Mouse (Mus musculus) embryonic facial prominence, embryonic 10.5 days (tissue): ENCODE measurements around the gene Rab44. TPM values are rescaled to one million over a fixed set of nuclear protein-coding genes. Genes with fewer than 3 reads are reported as not detected.

Experiments used
- DNase-seq: peaks from one replicate; pipeline ENCODE4 v3.0.0-alpha.2; 2017; ENCODE audit warnings: low spot score
- H3K27ac ChIP-seq: fragments of 300-500 bp; sonication (generic); replicated peaks from 2 replicates; pipeline ENCODE4 v1.5.1; 2016; ENCODE audit warnings: mild to moderate bottlenecking
- H3K27me3 ChIP-seq: fragments of 300-500 bp; sonication (generic); replicated peaks from 2 replicates; pipeline ENCODE4 v1.6.1; 2016; ENCODE audit warnings: low read depth, mild to moderate bottlenecking; ENCODE audit not compliant: poor library complexity, severe bottlenecking
- H3K36me3 ChIP-seq: fragments of 300-500 bp; sonication (generic); replicated peaks from 2 replicates; pipeline ENCODE4 v1.6.1; 2016; ENCODE audit warnings: mild to moderate bottlenecking, moderate library complexity
- H3K4me1 ChIP-seq: fragments of 300-500 bp; sonication (generic); 2 replicates; pipeline ENCODE4 v1.6.1; 2016
- H3K4me3 ChIP-seq: fragments of 300-500 bp; sonication (generic); 2 replicates; pipeline ENCODE4 v1.5.1; 2016; ENCODE audit warnings: mild to moderate bottlenecking, moderate library complexity
- H3K9me3 ChIP-seq: fragments of 300-500 bp; sonication (generic); 2 replicates; pipeline ENCODE4 v1.6.1; 2016; ENCODE audit warnings: mild to moderate bottlenecking
- WGBS: fragments of 180-500 bp; shearing (Covaris S2); methylation state at CpG from one replicate; pipeline ENCODE4 v1.1.7; 2016; 5-methylcytosine and 5-hydroxymethylcytosine counted together
- polyA plus RNA-seq: library from polyadenylated mRNA; unstranded; fragments of >200 nt; fragmentation: Nextera tagmentation; extraction: Ambion mirVana; gene quantifications from 2 replicates; pipeline ENCODE4 v1.2.1, GENCODE M21; 2016

Gene Rab44
- polyA plus RNA-seq, 1 experiment from 2014 or later = 0.21 TPM

DNA sequence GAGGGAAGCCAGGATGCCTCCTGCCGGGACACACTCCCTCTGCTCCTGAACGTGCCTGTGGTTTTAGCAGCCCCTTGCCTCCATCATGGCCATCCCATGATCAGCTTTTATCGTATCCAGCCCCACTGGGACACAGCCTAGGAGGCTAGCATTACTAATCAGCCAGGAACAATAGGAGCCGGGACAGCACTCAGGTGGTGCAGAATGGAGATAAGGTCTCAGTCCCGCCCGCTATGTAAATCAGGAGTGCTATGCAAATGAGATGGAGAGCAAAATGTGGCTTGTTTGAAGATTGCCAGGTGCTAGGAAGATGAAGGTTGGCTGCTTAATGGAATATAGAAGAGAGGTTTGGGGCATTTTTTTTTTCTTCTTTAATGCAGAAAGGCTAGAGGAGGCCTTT lies 51.5 kb downstream of the Rab44 start:
- H3K9me3 ChIP-seq = peaks cover 11% of the 10 kb centered on the region
- H3K27me3 ChIP-seq = peaks cover 31% of the 10 kb centered on the region
- peaks cover 3% of the 10 kb centered on the region; the same call in 1 of the 2 replicates for H3K36me3 ChIP-seq
- no peak overlapping the region for H3K4me3 ChIP-seq
- no peak for DNase-seq
- no peak overlapping the region for H3K27ac ChIP-seq
- H3K4me1 ChIP-seq = peaks cover 25% of the 10 kb centered on the region
- WGBS = 19% methylated on average over 6 of the region's 6 CpGs

- Histone ChIP-seq H3K36me3 (peaks cover 3% of the 10 kb centered on the region; the same call in 1 of the 2 replicates), H3K9me3 (peaks cover 10% of the 10 kb centered on the region)
Measured at GRCm38 (mm10) chr17:29165967-29166578, 52.1 kb downstream of the Rab44 start.

DNA sequence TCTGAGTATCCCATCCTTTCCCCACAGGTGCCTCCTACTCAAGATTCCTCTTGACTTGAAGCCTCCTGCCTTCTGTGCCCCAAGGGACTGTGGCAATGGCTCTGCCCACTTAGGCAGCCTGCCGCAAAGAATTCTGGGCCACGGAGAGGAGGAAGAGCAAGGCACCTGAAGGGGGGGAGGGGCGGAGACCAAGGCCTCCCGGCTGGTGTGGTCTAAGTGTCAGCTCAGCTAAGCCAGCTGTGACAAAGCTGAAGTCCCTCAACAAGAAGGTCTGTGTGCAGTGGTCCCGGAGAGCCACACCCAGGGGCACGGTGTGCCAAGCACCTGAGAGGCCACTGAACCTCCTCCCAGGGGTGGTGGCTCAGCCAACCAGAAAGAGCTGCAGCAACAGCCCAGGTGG lies 53.4 kb downstream of the Rab44 start:
- Histone ChIP-seq H3K27ac (no peak overlapping the region), H3K36me3 (no peaks in the 10 kb centered on the region), H3K9me3 (no peaks in the 10 kb centered on the region), H3K4me1 (peaks cover 39% of the 10 kb centered on the region), H3K27me3 (peaks cover 31% of the 10 kb centered on the region), H3K4me3 (no peak overlapping the region)
- WGBS = 69% methylated on average over 6 of the region's 6 CpGs
- no peak for DNase-seq

More at GRCm38 (mm10) chr17:29165967-29166578, 52.1 kb downstream of the Rab44 start:
- no peak for DNase-seq
- WGBS = 45% methylated on average over 8 of the region's 8 CpGs
- H3K27ac ChIP-seq = no peak overlapping the region
- no peak overlapping the region for H3K4me3 ChIP-seq
- H3K27me3 ChIP-seq = peaks cover 31% of the 10 kb centered on the region
- peaks cover 26% of the 10 kb centered on the region for H3K4me1 ChIP-seq

DNA sequence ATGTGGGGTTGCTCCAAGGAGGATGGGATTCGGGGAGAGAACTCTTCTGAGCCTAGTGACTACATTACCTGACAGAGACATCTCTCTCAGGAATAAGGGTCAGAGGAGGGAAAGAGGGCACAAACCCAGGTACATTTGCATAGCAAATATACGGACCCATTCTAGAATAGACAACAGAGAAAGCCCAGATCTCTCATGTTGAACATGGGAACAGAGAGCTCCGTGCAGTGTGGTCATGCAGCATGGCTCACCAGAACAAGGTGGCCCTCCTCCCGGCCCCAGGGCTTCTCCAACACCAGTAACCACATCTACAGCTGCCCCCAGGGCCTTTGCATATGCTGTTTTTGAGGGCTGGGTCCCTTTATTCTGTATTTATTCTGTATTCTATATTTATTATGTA lies 54.5 kb downstream of the Rab44 start:
- DNase-seq = no peak
- Histone ChIP-seq H3K27me3 (peaks cover 31% of the 10 kb centered on the region), H3K4me1 (peaks cover 39% of the 10 kb centered on the region), H3K4me3 (no peak overlapping the region), H3K27ac (no peak overlapping the region), H3K36me3 (no peaks in the 10 kb centered on the region), H3K9me3 (no peaks in the 10 kb centered on the region)
- WGBS = 85% methylated on average over 4 of the region's 4 CpGs

DNA sequence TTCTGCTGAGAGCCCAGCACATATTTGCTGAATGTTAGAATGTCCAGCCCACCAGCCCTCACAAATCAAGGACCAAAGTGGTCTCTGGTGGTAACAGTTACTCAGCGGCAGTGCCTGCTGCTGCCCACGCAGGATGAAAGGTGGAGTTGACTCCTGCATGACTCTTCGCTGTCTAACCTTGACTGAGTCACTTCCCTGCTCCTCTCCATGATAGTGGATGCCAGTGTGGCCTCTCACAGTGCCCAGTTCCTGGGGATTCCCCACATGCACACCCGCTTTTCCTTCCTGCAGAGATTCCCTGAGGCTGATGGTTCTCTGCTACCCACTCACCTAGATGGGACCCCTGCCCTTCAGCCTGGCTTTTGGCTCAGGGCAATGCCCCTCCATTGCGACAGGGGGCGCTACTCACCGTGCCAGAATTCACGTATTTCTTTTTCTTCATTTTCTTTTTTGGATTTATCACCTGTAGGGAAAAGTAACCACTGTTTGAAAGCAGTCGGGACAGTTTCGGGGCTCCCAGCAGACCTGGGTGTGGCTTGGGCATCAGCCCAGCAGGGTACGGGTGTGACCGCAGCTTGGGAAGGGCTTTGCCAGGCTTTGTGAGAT lies 55.2 kb downstream of the Rab44 start:
- WGBS = 75% methylated on average over 12 of the region's 12 CpGs
- Histone ChIP-seq H3K4me3 (no peak overlapping the region), H3K9me3 (no peaks in the 10 kb centered on the region), H3K27ac (no peak overlapping the region), H3K4me1 (peaks cover 39% of the 10 kb centered on the region), H3K27me3 (peaks cover 29% of the 10 kb centered on the region), H3K36me3 (no peaks in the 10 kb centered on the region)
- DNase-seq = no peak

DNA sequence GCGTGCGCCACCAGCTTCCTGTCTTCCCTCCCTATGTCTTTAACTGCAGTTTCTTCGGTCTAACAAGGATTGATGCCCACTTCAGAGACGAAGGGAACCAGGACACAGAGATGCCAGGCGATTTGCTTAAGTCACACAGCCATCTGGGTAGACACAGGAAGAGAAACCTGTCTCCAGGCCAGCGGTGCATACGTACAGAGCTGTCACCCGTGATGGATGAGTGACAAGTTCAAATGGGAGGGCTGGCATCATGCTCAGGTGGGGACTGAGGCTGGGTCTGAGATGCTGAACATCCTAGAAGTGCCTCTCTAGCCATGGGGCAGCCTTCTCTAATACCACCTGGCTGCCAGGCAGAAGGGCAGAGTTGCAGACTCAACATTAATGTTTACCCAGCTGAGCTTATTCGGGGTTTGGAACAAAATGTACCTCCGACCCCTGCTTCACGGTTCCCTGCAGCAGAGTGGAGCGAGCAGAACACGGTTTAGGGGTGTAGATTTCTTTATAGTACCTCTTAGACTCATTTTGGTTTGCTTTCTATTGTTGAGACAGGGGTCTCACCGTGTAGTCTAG lies 56.6 kb downstream of the Rab44 start:
- H3K27me3 ChIP-seq = peaks cover 15% of the 10 kb centered on the region
- H3K4me3 ChIP-seq = no peak overlapping the region
- no peaks in the 10 kb centered on the region for H3K9me3 ChIP-seq
- DNase-seq = no peak
- no peak overlapping the region for H3K27ac ChIP-seq
- H3K4me1 ChIP-seq = peaks cover 27% of the 10 kb centered on the region
- H3K36me3 ChIP-seq = no peaks in the 10 kb centered on the region
- WGBS = 82% methylated on average over 14 of the region's 14 CpGs

- 26% methylated on average over 14 of the region's 14 CpGs for WGBS
- Histone ChIP-seq H3K4me1 (peaks cover 29% of the 10 kb centered on the region), H3K27ac (no peak overlapping the region)
Measured at GRCm38 (mm10) chr17:29171001-29171772, 57.2 kb downstream of the Rab44 start.

GRCm38 (mm10) chr17:29172062-29172461 lies 58.1 kb downstream of the Rab44 start:
- Histone ChIP-seq H3K36me3 (no peaks in the 10 kb centered on the region), H3K4me3 (no peak overlapping the region), H3K27ac (no peak overlapping the region), H3K27me3 (no peaks in the 10 kb centered on the region), H3K9me3 (no peaks in the 10 kb centered on the region), H3K4me1 (peaks cover 38% of the 10 kb centered on the region)
- 54% methylated on average over 10 of the region's 10 CpGs for WGBS
- DNase-seq = no peak

More at GRCm38 (mm10) chr17:29171001-29171772, 57.2 kb downstream of the Rab44 start:
- peaks cover 8% of the 10 kb centered on the region for H3K27me3 ChIP-seq
- DNase-seq = peak; percentile 81
- no peak overlapping the region for H3K4me3 ChIP-seq
- no peaks in the 10 kb centered on the region for H3K36me3 ChIP-seq
- no peaks in the 10 kb centered on the region for H3K9me3 ChIP-seq

- DNase-seq = no peak
Measured at GRCm38 (mm10) chr17:29173165-29173564, 59.2 kb downstream of the Rab44 start.

DNA sequence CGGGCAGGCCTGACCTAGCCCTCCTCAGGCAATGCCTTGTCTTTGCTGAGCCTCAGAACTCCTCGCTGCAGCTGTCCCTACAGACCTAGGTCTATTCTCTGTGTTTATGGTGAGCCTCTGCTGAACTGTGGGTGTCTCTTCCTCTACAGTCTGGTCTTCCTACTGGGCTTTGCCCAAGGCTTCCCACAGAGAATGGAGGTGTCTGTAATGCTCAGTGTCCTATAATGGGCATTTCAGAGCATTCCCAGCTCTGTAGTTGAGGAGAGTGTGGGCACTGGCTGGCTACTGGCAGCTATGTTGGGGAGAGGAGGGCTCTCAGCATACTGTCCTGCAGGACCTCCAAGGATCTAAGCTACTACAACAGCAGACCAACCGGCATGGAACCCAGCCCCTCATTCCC lies 61.7 kb downstream of the Rab44 start:
- Histone ChIP-seq H3K36me3 (no peaks in the 10 kb centered on the region), H3K4me3 (no peak overlapping the region), H3K9me3 (no peaks in the 10 kb centered on the region), H3K27ac (peak overlapping the region; percentile 32), H3K27me3 (no peaks in the 10 kb centered on the region), H3K4me1 (peaks cover 31% of the 10 kb centered on the region)
- no peak for DNase-seq
- 75% methylated on average over 3 of the region's 3 CpGs for WGBS

More at GRCm38 (mm10) chr17:29173165-29173564, 59.2 kb downstream of the Rab44 start:
- Histone ChIP-seq H3K27ac (no peak overlapping the region), H3K27me3 (no peaks in the 10 kb centered on the region), H3K4me3 (no peak overlapping the region), H3K36me3 (no peaks in the 10 kb centered on the region), H3K4me1 (peaks cover 36% of the 10 kb centered on the region), H3K9me3 (no peaks in the 10 kb centered on the region)
- 81% methylated on average over 8 of the region's 8 CpGs for WGBS

DNA sequence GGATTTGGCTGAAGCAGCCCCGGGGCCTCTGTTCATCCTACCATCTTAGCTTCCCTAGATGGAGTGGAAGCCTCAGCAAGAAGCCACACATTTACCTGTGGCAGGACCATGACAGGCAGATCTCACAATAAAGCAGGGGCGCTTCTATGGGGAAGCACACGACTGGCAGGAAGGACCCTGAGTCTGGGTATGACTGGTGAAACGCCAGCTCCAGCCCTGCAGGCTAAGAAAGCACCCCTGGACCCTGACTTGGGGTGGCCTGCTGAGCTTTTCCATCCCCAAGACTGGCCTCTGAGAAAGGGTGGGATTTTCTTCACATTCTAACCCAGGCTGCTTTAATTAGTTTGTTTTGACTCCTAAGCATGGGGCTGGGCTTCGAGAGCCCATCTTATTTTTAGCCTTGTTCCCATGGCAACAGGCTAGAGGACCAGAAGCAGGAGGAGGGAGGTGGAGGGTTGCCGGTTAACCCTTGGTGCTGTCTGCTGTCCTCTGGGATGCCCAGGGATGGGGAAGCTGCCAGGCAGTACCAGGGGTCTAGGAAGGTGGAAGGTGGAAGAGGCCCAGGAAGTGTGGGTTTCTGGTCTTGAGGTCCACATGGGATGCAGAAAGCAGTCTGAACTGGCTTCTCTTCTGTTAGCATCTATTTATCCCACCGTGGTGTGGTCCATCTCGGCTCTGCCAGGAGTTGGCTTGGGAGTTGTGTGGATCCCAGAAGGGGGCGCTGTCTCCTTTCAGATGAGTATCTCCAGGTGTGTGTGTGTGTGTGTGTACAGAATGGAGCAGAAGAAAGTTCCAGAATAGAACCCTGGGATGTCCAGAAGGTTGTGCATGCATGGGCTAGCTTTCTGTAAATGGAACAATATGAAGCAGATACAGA lies 62.7 kb downstream of the Rab44 start:
- peak overlapping the region; percentile 15; the same call in 1 of the 2 replicates for H3K4me3 ChIP-seq
- no peaks in the 10 kb centered on the region for H3K9me3 ChIP-seq
- no peaks in the 10 kb centered on the region for H3K36me3 ChIP-seq
- DNase-seq = peak; percentile 80
- peak overlapping the region; percentile 32 for H3K27ac ChIP-seq
- 17% methylated on average over 9 of the region's 9 CpGs for WGBS
- no peaks in the 10 kb centered on the region for H3K27me3 ChIP-seq
- H3K4me1 ChIP-seq = peaks cover 25% of the 10 kb centered on the region
